Mouse (Mus musculus): ENCODE measurements at regions not wholly inside any gene's neighbourhood (a gene's known extent, or its start where the extent isn't known, plus 50 kb on each side); places are given as distances from the start of the nearest gene placed in this dataset.

- no peak for DNase-seq (ENCODE audit: low read depth, low spot score)
These were observed 70.2 kb upstream of the Plcl2 start for GRCm38 (mm10) chr17:50438960-50439359.

GRCm38 (mm10) chr17:50439365-50439764, 69.8 kb upstream of the Plcl2 start:
- DNase-seq (ENCODE audit: low read depth, low spot score): no peak

GRCm38 (mm10) chr17:50442062-50442461, 67.1 kb upstream of the Plcl2 start:
- no peak for DNase-seq (ENCODE audit: low read depth, low spot score)

GRCm38 (mm10) chr17:50442905-50443304, 66.3 kb upstream of the Plcl2 start:
- no peak for DNase-seq (ENCODE audit: low read depth, low spot score)

GRCm38 (mm10) chr17:50443376-50444022, 65.7 kb upstream of the Plcl2 start:
- no peak for DNase-seq (ENCODE audit: low read depth, low spot score)

- DNase-seq (ENCODE audit: low read depth, low spot score): no peak
These were observed 65.2 kb upstream of the Plcl2 start for GRCm38 (mm10) chr17:50444023-50444389.

GRCm38 (mm10) chr17:50448693-50449092, 60.5 kb upstream of the Plcl2 start:
- no peak for DNase-seq (ENCODE audit: low read depth, low spot score)

GRCm38 (mm10) chr17:50451606-50452005, 57.6 kb upstream of the Plcl2 start:
- no peak for DNase-seq (ENCODE audit: low read depth, low spot score)

GRCm38 (mm10) chr17:50453524-50453923, 55.7 kb upstream of the Plcl2 start:
- no peak for DNase-seq (ENCODE audit: low read depth, low spot score)

GRCm38 (mm10) chr17:50453956-50454355, 55.2 kb upstream of the Plcl2 start:
- DNase-seq (ENCODE audit: low read depth, low spot score): no peak

- DNase-seq (ENCODE audit: low read depth, low spot score): no peak
These were observed 54.3 kb upstream of the Plcl2 start for GRCm38 (mm10) chr17:50454917-50455316.

GRCm38 (mm10) chr17:50455719-50456118, 53.5 kb upstream of the Plcl2 start:
- DNase-seq (ENCODE audit: low read depth, low spot score): no peak

- no peak for DNase-seq (ENCODE audit: low read depth, low spot score)
These were observed 52.0 kb upstream of the Plcl2 start for GRCm38 (mm10) chr17:50457053-50457697.

GRCm38 (mm10) chr17:50458232-50458631, 51.0 kb upstream of the Plcl2 start:
- no peak for DNase-seq (ENCODE audit: low read depth, low spot score)
